Mouse (Mus musculus): ENCODE measurements around the gene Sh3bgr. TPM values are rescaled to one million over a fixed set of nuclear protein-coding genes. Genes with fewer than 3 reads are reported as not detected.

Sh3bgr gene
- total RNA-seq, 2 experiments from 2014 or later = 335 to 411 TPM

Other genes with a start within 250 kb of the Sh3bgr start
- 10 to 100 TPM; 26.3 TPM for gene Psmg1, start 209.5 kb upstream of the Sh3bgr start, total RNA-seq (2021)
- 10 to 100 TPM; 74.1 to 89.9 TPM for gene Brwd1, start 117.9 kb upstream of the Sh3bgr start, total RNA-seq (2021)
- gene Hmgn1, start 72.7 kb upstream of the Sh3bgr start, total RNA-seq (2021) = 10 to 100 TPM; 45.2 to 52.8 TPM
- gene Wrb, start 55.0 kb upstream of the Sh3bgr start, total RNA-seq (2021) = 10 to 100 TPM; 14.3 to 15.5 TPM
- gene Lca5l, start 8.2 kb upstream of the Sh3bgr start, total RNA-seq (2021) = under 1 TPM; 0.38 to 0.53 TPM
- gene B3galt5, start 35.4 kb downstream of the Sh3bgr start, total RNA-seq (2021) = not detected
- gene Itgb2l, start 243.2 kb downstream of the Sh3bgr start, total RNA-seq (2021) = not detected

All from heart, postnatal 36 days (tissue).